Mouse (Mus musculus): ENCODE measurements around the gene Gm10964. TPM values are rescaled to one million over a fixed set of nuclear protein-coding genes. Genes with fewer than 3 reads are reported as not detected.

The Gm10964 gene
- polyA plus RNA-seq, 1 experiment from 2014 or later: not detected

GRCm38 (mm10) chr3:103737061-103737754 is 2.0 kb upstream of the Gm10964 start:
- H3K27ac ChIP-seq (replicated peaks): peak overlapping the region; percentile 91
- peaks cover 11% of the 10 kb centered on the region for H3K36me3 ChIP-seq
- H3K27me3 ChIP-seq (ENCODE audit: low read depth, poor library complexity, severe bottlenecking): peaks cover 13% of the 10 kb centered on the region; the same call in 1 of the 2 replicates
- H3K4me1 ChIP-seq: peaks cover 82% of the 10 kb centered on the region
- H3K9me3 ChIP-seq (replicated peaks): 0 out of 2 replicates have a peak, but pooled peaks cover under 1% of the 10 kb centered on the region
- H3K4me3 ChIP-seq: peak overlapping the region; percentile 49
- peak; percentile 22 for DNase-seq (ENCODE audit: low spot score)
- 69% methylated on average over 16 of the region's 16 CpGs for WGBS

GRCm38 (mm10) chr3:103737778-103738571 is 1.2 kb upstream of the Gm10964 start, which contains the start of gene Olfml3:
Gene Olfml3, minus strand, starts transcription at chr3:103738001.
- H3K4me1 ChIP-seq: peaks cover 78% of the 10 kb centered on the region
- peak; percentile 91 for DNase-seq (ENCODE audit: low spot score)
- 2% methylated on average over 18 of the region's 18 CpGs for WGBS
- peaks cover 13% of the 10 kb centered on the region; the same call in 1 of the 2 replicates for H3K27me3 ChIP-seq (ENCODE audit: low read depth, poor library complexity, severe bottlenecking)
- peak within 1 kb of the TSS; percentile 91 for H3K27ac ChIP-seq (replicated peaks)
- H3K4me3 ChIP-seq: peak within 1 kb of the TSS; percentile 49
- H3K36me3 ChIP-seq: peaks cover 15% of the 10 kb centered on the region
- no peaks in the 10 kb centered on the region for H3K9me3 ChIP-seq (replicated peaks)

GRCm38 (mm10) chr3:103740342-103740741 is 1.2 kb downstream of the Gm10964 start:
- Histone ChIP-seq H3K4me1 (peaks cover 55% of the 10 kb centered on the region), H3K36me3 (peaks cover 39% of the 10 kb centered on the region), H3K27me3 (ENCODE audit: low read depth, poor library complexity, severe bottlenecking) (peaks cover 13% of the 10 kb centered on the region; the same call in 1 of the 2 replicates), H3K27ac (replicated peaks) (0 out of 2 replicates have a peak overlapping the region, but pooled peaks have one; percentile 38), H3K4me3 (no peak overlapping the region), H3K9me3 (replicated peaks) (no peaks in the 10 kb centered on the region)
- 20% methylated on average over 5 of the region's 5 CpGs for WGBS
- DNase-seq (ENCODE audit: low spot score): peak; percentile 34

- Histone ChIP-seq H3K36me3 (peaks cover 60% of the 10 kb centered on the region), H3K4me1 (peaks cover 26% of the 10 kb centered on the region), H3K9me3 (replicated peaks) (no peaks in the 10 kb centered on the region), H3K4me3 (no peak overlapping the region), H3K27ac (replicated peaks) (no peak overlapping the region), H3K27me3 (ENCODE audit: low read depth, poor library complexity, severe bottlenecking) (no peaks in the 10 kb centered on the region)
- no peak for DNase-seq (ENCODE audit: low spot score)
- 93% methylated on average over 6 of the region's 6 CpGs for WGBS
Observed at GRCm38 (mm10) chr3:103743208-103743607, 4.0 kb downstream of the Gm10964 start.

GRCm38 (mm10) chr3:103745001-103745770 is 6.0 kb downstream of the Gm10964 start:
- Histone ChIP-seq H3K27ac (replicated peaks) (no peak overlapping the region), H3K36me3 (peaks cover 80% of the 10 kb centered on the region), H3K4me3 (no peak overlapping the region), H3K9me3 (replicated peaks) (no peaks in the 10 kb centered on the region), H3K27me3 (ENCODE audit: low read depth, poor library complexity, severe bottlenecking) (no peaks in the 10 kb centered on the region), H3K4me1 (peaks cover 9% of the 10 kb centered on the region)
- DNase-seq (ENCODE audit: low spot score): no peak
- WGBS: 90% methylated on average over 14 of the region's 14 CpGs

GRCm38 (mm10) chr3:103746711-103747110 is 7.5 kb downstream of the Gm10964 start:
- Histone ChIP-seq H3K36me3 (peaks cover 92% of the 10 kb centered on the region), H3K4me1 (no peaks in the 10 kb centered on the region), H3K27me3 (ENCODE audit: low read depth, poor library complexity, severe bottlenecking) (no peaks in the 10 kb centered on the region), H3K27ac (replicated peaks) (no peak overlapping the region), H3K9me3 (replicated peaks) (no peaks in the 10 kb centered on the region), H3K4me3 (no peak overlapping the region)
- no peak for DNase-seq (ENCODE audit: low spot score)
- WGBS: 95% methylated on average over 5 of the region's 5 CpGs

GRCm38 (mm10) chr3:103751558-103751957 is 12.4 kb downstream of the Gm10964 start:
- no peak for DNase-seq (ENCODE audit: low spot score)
- no peaks in the 10 kb centered on the region for H3K4me1 ChIP-seq
- 88% methylated on average over 2 of the region's 2 CpGs for WGBS
- H3K27ac ChIP-seq (replicated peaks): no peak overlapping the region
- H3K9me3 ChIP-seq (replicated peaks): no peaks in the 10 kb centered on the region
- peaks cover 93% of the 10 kb centered on the region for H3K36me3 ChIP-seq
- H3K27me3 ChIP-seq (ENCODE audit: low read depth, poor library complexity, severe bottlenecking): no peaks in the 10 kb centered on the region
- H3K4me3 ChIP-seq: no peak overlapping the region

GRCm38 (mm10) chr3:103755351-103755750 is 16.2 kb downstream of the Gm10964 start:
- Histone ChIP-seq H3K4me1 (no peaks in the 10 kb centered on the region), H3K9me3 (replicated peaks) (no peaks in the 10 kb centered on the region), H3K27ac (replicated peaks) (no peak overlapping the region), H3K4me3 (no peak overlapping the region), H3K36me3 (peaks cover 93% of the 10 kb centered on the region), H3K27me3 (ENCODE audit: low read depth, poor library complexity, severe bottlenecking) (no peaks in the 10 kb centered on the region)
- no peak for DNase-seq (ENCODE audit: low spot score)
- 81% methylated on average over 3 of the region's 3 CpGs for WGBS

GRCm38 (mm10) chr3:103756920-103757319 is 17.8 kb downstream of the Gm10964 start:
- H3K27me3 ChIP-seq (ENCODE audit: low read depth, poor library complexity, severe bottlenecking): no peaks in the 10 kb centered on the region
- WGBS: 91% methylated on average over 2 of the region's 2 CpGs
- H3K9me3 ChIP-seq (replicated peaks): no peaks in the 10 kb centered on the region
- no peak overlapping the region for H3K27ac ChIP-seq (replicated peaks)
- no peaks in the 10 kb centered on the region for H3K4me1 ChIP-seq
- H3K4me3 ChIP-seq: no peak overlapping the region
- peaks cover 96% of the 10 kb centered on the region for H3K36me3 ChIP-seq
- no peak for DNase-seq (ENCODE audit: low spot score)

GRCm38 (mm10) chr3:103758456-103758855 is 19.3 kb downstream of the Gm10964 start:
- Histone ChIP-seq H3K9me3 (replicated peaks) (no peaks in the 10 kb centered on the region), H3K27me3 (ENCODE audit: low read depth, poor library complexity, severe bottlenecking) (no peaks in the 10 kb centered on the region), H3K4me3 (no peak overlapping the region), H3K27ac (replicated peaks) (no peak overlapping the region), H3K4me1 (no peaks in the 10 kb centered on the region), H3K36me3 (peaks cover 96% of the 10 kb centered on the region)
- 93% methylated on average over 7 of the region's 7 CpGs for WGBS
- DNase-seq (ENCODE audit: low spot score): no peak

GRCm38 (mm10) chr3:103759261-103759970 is 20.2 kb downstream of the Gm10964 start:
- Histone ChIP-seq H3K9me3 (replicated peaks) (no peaks in the 10 kb centered on the region), H3K27ac (replicated peaks) (no peak overlapping the region), H3K4me3 (no peak overlapping the region), H3K36me3 (peaks cover 95% of the 10 kb centered on the region), H3K27me3 (ENCODE audit: low read depth, poor library complexity, severe bottlenecking) (no peaks in the 10 kb centered on the region), H3K4me1 (no peaks in the 10 kb centered on the region)
- WGBS: 93% methylated on average over 5 of the region's 5 CpGs
- no peak for DNase-seq (ENCODE audit: low spot score)

GRCm38 (mm10) chr3:103766789-103767188 is 27.6 kb downstream of the Gm10964 start:
- Histone ChIP-seq H3K27me3 (ENCODE audit: low read depth, poor library complexity, severe bottlenecking) (no peaks in the 10 kb centered on the region), H3K9me3 (replicated peaks) (no peaks in the 10 kb centered on the region), H3K27ac (replicated peaks) (no peak overlapping the region), H3K4me1 (no peaks in the 10 kb centered on the region), H3K4me3 (no peak overlapping the region), H3K36me3 (peaks cover 64% of the 10 kb centered on the region)
- 74% methylated on average over 3 of the region's 3 CpGs for WGBS
- no peak for DNase-seq (ENCODE audit: low spot score)
